Mouse (Mus musculus): ENCODE measurements at regions not wholly inside any gene's neighbourhood (a gene's known extent, or its start where the extent isn't known, plus 50 kb on each side); places are given as distances from the start of the nearest gene placed in this dataset.

GRCm38 (mm10) chr15:56139451-56139850 is 1338.0 kb downstream of the Slc22a22 start:
- no peak for DNase-seq (ENCODE audit: extremely low read depth)
- Histone ChIP-seq H3K9me3 (replicated peaks; ENCODE audit: low read length) (no peaks in the 10 kb centered on the region), H3K4me1 (ENCODE audit: control insufficient read depth in 1 of 2, insufficient read depth in 2 of 2) (no peaks in the 10 kb centered on the region), H3K27me3 (replicated peaks) (no peaks in the 10 kb centered on the region), H3K27ac (ENCODE audit: insufficient read depth, low read depth) (no peak overlapping the region), H3K4me3 (replicated peaks in 1 of 3; ENCODE audit: low read depth in 2 of 3, low read length in 2 of 3, poor library complexity in 1 of 3) (no peak overlapping the region), H3K79me2 (replicated peaks; ENCODE audit: control insufficient read depth, extremely low read depth, insufficient read depth, poor library complexity, severe bottlenecking) (no peaks in the 10 kb centered on the region), H3K36me3 (replicated peaks in 1 of 2; ENCODE audit: control insufficient read depth in 1 of 2, insufficient read depth in 1 of 2, low read length in 1 of 2) (no peaks in the 10 kb centered on the region), H3K4me2 (ENCODE audit: insufficient read depth, low read depth, poor library complexity, severe bottlenecking) (no peak overlapping the region), H3K9ac (ENCODE audit: insufficient read depth, low read depth) (no peak overlapping the region)
- dilution Hi-C loops (cut with MboI; ENCODE audit: extremely low pct_ligation_motif_present, extremely low pct_unique_long_range_greater_than_20kb, low sequenced_read_pairs) = no loop called here
- TF ChIP-seq USF2 (conservative IDR thresholded peaks at IDR 0.05; ENCODE audit: low read depth, low read length) (no peak), KAT2A (IDR thresholded peaks at IDR 0.05; ENCODE audit: insufficient replicate concordance, low read length) (no peak), ETS1 (conservative IDR thresholded peaks at IDR 0.05; ENCODE audit: low read depth, low read length) (no peak), MAFK (IDR thresholded peaks at IDR 0.05; ENCODE audit: insufficient replicate concordance, low read length) (no peak), ZKSCAN1 (IDR thresholded peaks at IDR 0.05; ENCODE audit: borderline replicate concordance, low read depth, low read length) (no peak), ELF1 (IDR thresholded peaks at IDR 0.05; ENCODE audit: low read depth, low read length) (no peak), JUND (conservative IDR thresholded peaks at IDR 0.05; ENCODE audit: low read depth, low read length) (no peak), POLR2AphosphoS2 (IDR thresholded peaks at IDR 0.05; ENCODE audit: low read depth, low read length) (no peak), JUN (IDR thresholded peaks at IDR 0.05; ENCODE audit: insufficient read depth, low read depth, low read length) (no peak), CHD2 (IDR thresholded peaks at IDR 0.05; ENCODE audit: low read length) (no peak), MAX (IDR thresholded peaks at IDR 0.05; ENCODE audit: low read length) (no peak), RAD21 (IDR thresholded peaks at IDR 0.05; ENCODE audit: low read depth, low read length) (no peak)
- in situ Hi-C loops (cut with MboI; ENCODE audit: low pct_ligation_motif_present, low pct_unique_long_range_greater_than_20kb, low sequenced_read_pairs) = no loop called here

DNA sequence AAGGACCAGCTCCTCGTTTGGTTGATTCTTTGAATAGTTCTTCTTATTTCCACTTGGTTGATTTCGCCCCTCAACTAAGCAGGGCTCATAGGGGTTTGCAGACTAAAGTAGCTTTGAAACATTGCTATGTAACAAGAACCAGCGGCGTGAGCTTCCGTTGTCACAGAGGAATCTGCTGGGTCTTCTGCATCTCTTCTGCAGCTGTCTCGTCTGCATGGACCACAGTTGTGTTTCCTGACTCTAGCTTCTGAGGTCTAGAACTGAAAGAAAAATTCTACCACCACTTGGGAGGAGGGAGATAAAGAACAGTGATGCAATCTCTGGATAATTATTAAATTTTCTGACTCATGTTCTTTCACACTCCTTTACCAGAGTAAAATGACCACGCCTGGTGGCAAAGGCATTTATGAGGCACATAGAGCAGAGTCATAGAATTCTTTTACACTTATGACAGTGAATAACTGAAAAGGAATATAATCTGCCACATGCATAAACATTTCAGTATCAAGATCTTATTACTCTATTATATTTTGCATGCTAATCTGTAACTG is 1340.9 kb downstream of the Slc22a22 start:
- Histone ChIP-seq H3K4me2 (ENCODE audit: insufficient read depth, low read depth, poor library complexity, severe bottlenecking) (no peak overlapping the region), H3K4me3 (replicated peaks in 1 of 3; ENCODE audit: low read depth in 2 of 3, low read length in 2 of 3, poor library complexity in 1 of 3) (no peak overlapping the region), H3K36me3 (replicated peaks in 1 of 2; ENCODE audit: control insufficient read depth in 1 of 2, insufficient read depth in 1 of 2, low read length in 1 of 2) (no peaks in the 10 kb centered on the region), H3K79me2 (replicated peaks; ENCODE audit: control insufficient read depth, extremely low read depth, insufficient read depth, poor library complexity, severe bottlenecking) (no peaks in the 10 kb centered on the region), H3K9ac (ENCODE audit: insufficient read depth, low read depth) (no peak overlapping the region), H3K4me1 (ENCODE audit: control insufficient read depth in 1 of 2, insufficient read depth in 2 of 2) (no peaks in the 10 kb centered on the region), H3K27ac (ENCODE audit: insufficient read depth, low read depth) (no peak overlapping the region), H3K9me3 (replicated peaks; ENCODE audit: low read length) (no peaks in the 10 kb centered on the region), H3K27me3 (replicated peaks) (no peaks in the 10 kb centered on the region)
- in situ Hi-C loops (cut with MboI; ENCODE audit: low pct_ligation_motif_present, low pct_unique_long_range_greater_than_20kb, low sequenced_read_pairs) (no loop called here), dilution Hi-C loops (cut with MboI; ENCODE audit: extremely low pct_ligation_motif_present, extremely low pct_unique_long_range_greater_than_20kb, low sequenced_read_pairs) (no loop called here)
- no peak for DNase-seq (ENCODE audit: extremely low read depth)
- TF ChIP-seq JUND (conservative IDR thresholded peaks at IDR 0.05; ENCODE audit: low read depth, low read length) (no peak), NRF1 (IDR thresholded peaks at IDR 0.05; ENCODE audit: low read depth, low read length) (no peak), NELFE (IDR thresholded peaks at IDR 0.05; ENCODE audit: low read depth, low read length) (no peak), CHD1 (IDR thresholded peaks at IDR 0.05; ENCODE audit: low read depth, low read length) (no peak), RCOR1 (conservative IDR thresholded peaks at IDR 0.05; ENCODE audit: low read depth, low read length) (no peak), SIN3A (IDR thresholded peaks at IDR 0.05; ENCODE audit: low read length) (no peak), MAFK (IDR thresholded peaks at IDR 0.05; ENCODE audit: insufficient replicate concordance, low read length) (no peak), ZMIZ1 (IDR thresholded peaks at IDR 0.05; ENCODE audit: low read depth, low read length) (no peak), MYC (IDR thresholded peaks at IDR 0.05; ENCODE audit: low read depth, low read length) (no peak), POLR2AphosphoS2 (IDR thresholded peaks at IDR 0.05; ENCODE audit: low read depth, low read length) (no peak), ZKSCAN1 (IDR thresholded peaks at IDR 0.05; ENCODE audit: borderline replicate concordance, low read depth, low read length) (no peak), BHLHE40 (IDR thresholded peaks at IDR 0.05; ENCODE audit: low read depth, low read length) (no peak)

Data from CH12.LX (cell line).